Mouse (Mus musculus): ENCODE results near the gene Stk24. TPM values are rescaled to one million over a fixed set of nuclear protein-coding genes. Genes with fewer than 3 reads are reported as not detected.
A peak's percentile ranks its signal among the peaks of the same experiment; 100 is the strongest.

The Stk24 gene
- polyA plus RNA-seq, 1 experiment from 2014 or later: 49.3 TPM

DNA sequence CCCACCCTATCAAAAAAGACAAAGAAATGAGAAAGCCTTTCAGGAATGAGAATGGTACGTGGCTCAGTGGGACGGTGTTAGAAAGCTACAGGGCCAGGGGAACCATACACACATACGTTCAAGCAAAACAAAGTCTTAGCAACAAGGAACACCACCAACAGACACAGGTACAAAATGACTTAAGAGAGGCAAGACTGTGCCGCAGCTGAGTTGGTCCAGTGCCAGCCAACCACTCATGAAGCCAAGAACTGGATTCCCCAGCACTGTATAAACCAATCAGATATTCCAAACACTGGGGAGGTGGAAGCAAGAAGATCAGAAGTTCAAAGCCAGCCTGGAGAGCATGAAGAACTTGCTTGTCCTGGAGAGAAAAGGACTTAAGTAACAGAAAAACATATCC is 5.9 kb downstream of the Stk24 start:
- Histone ChIP-seq H3K4me2 (ENCODE audit: low read length) (no peak overlapping the region), H3K4me1 (replicated peaks; ENCODE audit: control insufficient read depth, insufficient read depth, low read length) (peaks cover 41% of the 10 kb centered on the region), H3K4me3 (ENCODE audit: low read depth, low read length) (no peak overlapping the region), H3K36me3 (ENCODE audit: control insufficient read depth, insufficient read depth, low read length) (0 out of 2 replicates have a peak, but pooled peaks cover 6% of the 10 kb centered on the region), H3K9me3 (ENCODE audit: control insufficient read depth, low read length) (no peaks in the 10 kb centered on the region), H3K9ac (ENCODE audit: low read length) (no peak overlapping the region), H3K27me3 (replicated peaks; ENCODE audit: control insufficient read depth, insufficient read depth, low read length) (no peaks in the 10 kb centered on the region), H3K27ac (ENCODE audit: low read depth) (no peak overlapping the region)
- no peak for DNase-seq (ENCODE audit: low spot score)
- WGBS: 79% methylated on average over 4 of the region's 4 CpGs
- ATAC-seq (replicated peaks; ENCODE audit: low FRiP score, low TSS enrichment, low read depth): no peak

DNA sequence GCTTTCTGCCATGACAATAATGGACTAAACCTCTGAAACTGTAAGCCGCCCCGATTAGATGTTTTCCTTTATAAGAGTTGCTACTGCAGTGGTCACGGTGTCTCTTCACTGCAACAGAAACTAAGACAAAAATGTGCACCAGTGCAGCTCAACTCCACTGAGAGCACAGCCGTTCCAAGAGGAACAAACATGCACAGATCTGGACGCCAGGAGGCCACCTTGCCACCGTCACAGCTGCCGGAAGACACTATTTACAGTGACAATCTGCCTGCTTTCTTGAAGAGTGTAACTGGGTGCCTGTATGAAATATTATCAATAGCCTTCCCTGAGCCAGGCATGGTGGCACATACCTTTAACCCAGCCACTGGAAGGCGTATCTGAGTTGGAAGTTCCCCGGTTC is 6.8 kb downstream of the Stk24 start:
- Histone ChIP-seq H3K9me3 (ENCODE audit: control insufficient read depth, low read length) (no peaks in the 10 kb centered on the region), H3K27me3 (replicated peaks; ENCODE audit: control insufficient read depth, insufficient read depth, low read length) (no peaks in the 10 kb centered on the region), H3K27ac (ENCODE audit: low read depth) (no peak overlapping the region), H3K9ac (ENCODE audit: low read length) (no peak overlapping the region), H3K4me1 (replicated peaks; ENCODE audit: control insufficient read depth, insufficient read depth, low read length) (peaks cover 50% of the 10 kb centered on the region), H3K36me3 (ENCODE audit: control insufficient read depth, insufficient read depth, low read length) (0 out of 2 replicates have a peak, but pooled peaks cover 6% of the 10 kb centered on the region), H3K4me3 (ENCODE audit: low read depth, low read length) (no peak overlapping the region), H3K4me2 (ENCODE audit: low read length) (no peak overlapping the region)
- 85% methylated on average over 9 of the region's 9 CpGs for WGBS
- no peak for DNase-seq (ENCODE audit: low spot score)
- ATAC-seq (replicated peaks; ENCODE audit: low FRiP score, low TSS enrichment, low read depth): no peak

GRCm38 (mm10) chr14:121371911-121372820 is 7.6 kb downstream of the Stk24 start:
- H3K27ac ChIP-seq (ENCODE audit: low read depth): no peak overlapping the region
- no peak for ATAC-seq (replicated peaks; ENCODE audit: low FRiP score, low TSS enrichment, low read depth)

GRCm38 (mm10) chr14:121369385-121369784 is 10.4 kb downstream of the Stk24 start:
- Histone ChIP-seq H3K9me3 (ENCODE audit: control insufficient read depth, low read length) (no peaks in the 10 kb centered on the region), H3K27ac (ENCODE audit: low read depth) (0 out of 2 replicates have a peak overlapping the region, but pooled peaks have one; percentile 24), H3K9ac (ENCODE audit: low read length) (no peak overlapping the region), H3K4me3 (ENCODE audit: low read depth, low read length) (no peak overlapping the region), H3K4me1 (replicated peaks; ENCODE audit: control insufficient read depth, insufficient read depth, low read length) (peaks cover 53% of the 10 kb centered on the region), H3K36me3 (ENCODE audit: control insufficient read depth, insufficient read depth, low read length) (0 out of 2 replicates have a peak, but pooled peaks cover 6% of the 10 kb centered on the region), H3K4me2 (ENCODE audit: low read length) (no peak overlapping the region), H3K27me3 (replicated peaks; ENCODE audit: control insufficient read depth, insufficient read depth, low read length) (no peaks in the 10 kb centered on the region)
- DNase-seq (ENCODE audit: low spot score) (no peak), ATAC-seq (replicated peaks; ENCODE audit: low FRiP score, low TSS enrichment, low read depth) (0 out of 2 replicates have a peak, but pooled peaks have one; percentile 16)
- WGBS: 57% methylated on average over 5 of the region's 5 CpGs

More at GRCm38 (mm10) chr14:121371911-121372820, 7.6 kb downstream of the Stk24 start:
- H3K27me3 ChIP-seq (replicated peaks; ENCODE audit: control insufficient read depth, insufficient read depth, low read length): no peaks in the 10 kb centered on the region
- 79% methylated on average over 5 of the region's 5 CpGs for WGBS
- H3K9me3 ChIP-seq (ENCODE audit: control insufficient read depth, low read length): no peaks in the 10 kb centered on the region
- peaks cover 52% of the 10 kb centered on the region for H3K4me1 ChIP-seq (replicated peaks; ENCODE audit: control insufficient read depth, insufficient read depth, low read length)
- no peak overlapping the region for H3K9ac ChIP-seq (ENCODE audit: low read length)
- no peak overlapping the region for H3K4me3 ChIP-seq (ENCODE audit: low read depth, low read length)
- no peak overlapping the region for H3K4me2 ChIP-seq (ENCODE audit: low read length)
- H3K36me3 ChIP-seq (ENCODE audit: control insufficient read depth, insufficient read depth, low read length): 0 out of 2 replicates have a peak, but pooled peaks cover 6% of the 10 kb centered on the region
- DNase-seq (ENCODE audit: low spot score): no peak

DNA sequence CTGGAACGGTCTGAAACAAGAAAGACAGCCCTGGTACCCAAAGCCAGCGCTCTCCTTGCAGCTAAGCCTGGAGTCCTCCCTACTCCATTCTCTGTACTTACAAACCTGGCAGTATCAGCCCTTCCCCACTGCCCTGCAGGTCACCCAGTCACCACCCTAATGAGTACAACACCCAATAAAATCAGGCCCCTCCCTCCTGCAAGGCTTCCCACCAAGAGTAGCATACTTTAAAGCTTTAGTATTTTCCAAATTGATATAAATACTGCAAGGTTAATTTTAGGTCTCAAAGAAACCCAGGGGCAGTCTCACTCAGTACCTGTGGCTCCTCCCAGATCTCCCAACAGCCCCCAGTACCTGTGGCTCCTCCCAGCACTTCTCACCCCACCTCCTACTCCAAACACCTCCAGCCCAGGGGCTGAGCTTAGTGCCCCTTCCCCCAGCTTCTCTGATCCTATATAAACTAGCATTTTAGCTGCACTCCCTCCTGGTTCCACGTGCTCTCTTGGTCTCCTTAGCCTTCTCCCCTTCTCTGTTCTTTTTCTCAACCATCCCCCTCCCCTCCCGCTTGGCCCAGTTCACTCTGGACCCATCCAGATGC is 11.6 kb downstream of the Stk24 start:
- Histone ChIP-seq H3K9ac (ENCODE audit: low read length) (no peak overlapping the region), H3K9me3 (ENCODE audit: control insufficient read depth, low read length) (peaks cover 2% of the 10 kb centered on the region; the same call in 1 of the 2 replicates), H3K27me3 (replicated peaks; ENCODE audit: control insufficient read depth, insufficient read depth, low read length) (no peaks in the 10 kb centered on the region), H3K27ac (ENCODE audit: low read depth) (peak overlapping the region; percentile 52), H3K4me2 (ENCODE audit: low read length) (peak overlapping the region; percentile 18), H3K4me1 (replicated peaks; ENCODE audit: control insufficient read depth, insufficient read depth, low read length) (peaks cover 53% of the 10 kb centered on the region), H3K36me3 (ENCODE audit: control insufficient read depth, insufficient read depth, low read length) (0 out of 2 replicates have a peak, but pooled peaks cover 6% of the 10 kb centered on the region), H3K4me3 (ENCODE audit: low read depth, low read length) (no peak overlapping the region)
- DNase-seq (ENCODE audit: low spot score) (no peak), ATAC-seq (replicated peaks; ENCODE audit: low FRiP score, low TSS enrichment, low read depth) (peak; percentile 53; the same call in 1 of the 2 replicates)
- WGBS: 45% methylated on average over 4 of the region's 4 CpGs

DNA sequence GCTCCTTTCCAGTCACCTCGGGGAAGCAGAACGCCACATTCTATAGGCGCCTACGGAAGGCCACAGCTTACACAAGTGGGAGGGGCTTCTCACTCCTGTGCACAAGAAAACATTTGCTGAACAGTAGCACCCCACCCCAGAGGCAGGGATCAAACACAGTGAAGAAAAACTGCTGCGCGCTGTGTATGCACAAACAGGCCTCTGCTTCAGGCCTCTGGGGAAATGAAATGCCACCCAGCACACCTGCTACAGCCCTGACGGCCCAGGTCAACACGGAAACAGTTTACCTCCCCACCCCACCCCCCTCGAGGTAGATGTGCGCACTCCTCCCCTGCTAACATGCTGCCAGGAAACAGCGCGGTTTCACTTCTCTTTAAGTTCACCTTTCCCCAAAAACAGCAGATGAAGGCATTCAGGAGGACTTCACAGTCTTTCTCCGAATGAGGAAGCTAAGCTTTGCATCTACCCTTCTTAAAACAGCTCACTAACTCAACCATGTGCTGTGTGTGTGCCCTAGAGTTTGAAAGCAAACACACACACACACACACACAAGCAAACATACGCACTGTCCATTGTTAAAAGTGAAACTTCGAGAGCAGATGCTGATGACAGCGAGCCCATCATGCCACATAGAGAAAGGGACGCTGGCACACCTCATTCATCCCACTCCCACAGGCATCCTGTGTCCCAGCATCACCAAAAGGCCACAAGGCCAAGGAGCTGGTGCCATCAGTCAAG is 13.7 kb downstream of the Stk24 start:
- 0 out of 2 replicates have a peak overlapping the region, but pooled peaks have one; percentile 5 for H3K27ac ChIP-seq (ENCODE audit: low read depth)
- H3K4me2 ChIP-seq (ENCODE audit: low read length): 0 out of 2 replicates have a peak overlapping the region, but pooled peaks have one; percentile 9

GRCm38 (mm10) chr14:121365390-121365789 is 14.4 kb downstream of the Stk24 start:
- Histone ChIP-seq H3K27ac (ENCODE audit: low read depth) (no peak overlapping the region), H3K27me3 (replicated peaks; ENCODE audit: control insufficient read depth, insufficient read depth, low read length) (no peaks in the 10 kb centered on the region), H3K9ac (ENCODE audit: low read length) (no peak overlapping the region), H3K9me3 (ENCODE audit: control insufficient read depth, low read length) (peaks cover 2% of the 10 kb centered on the region; the same call in 1 of the 2 replicates), H3K36me3 (ENCODE audit: control insufficient read depth, insufficient read depth, low read length) (no peaks in the 10 kb centered on the region), H3K4me2 (ENCODE audit: low read length) (no peak overlapping the region), H3K4me3 (ENCODE audit: low read depth, low read length) (no peak overlapping the region), H3K4me1 (replicated peaks; ENCODE audit: control insufficient read depth, insufficient read depth, low read length) (peaks cover 58% of the 10 kb centered on the region)
- ATAC-seq (replicated peaks; ENCODE audit: low FRiP score, low TSS enrichment, low read depth): no peak
- WGBS: 52% methylated on average over 7 of the region's 7 CpGs
- DNase-seq (ENCODE audit: low spot score): no peak

More for the DNA sequence above, 13.7 kb downstream of the Stk24 start:
- 55% methylated on average over 17 of the region's 17 CpGs for WGBS
- no peak overlapping the region for H3K9ac ChIP-seq (ENCODE audit: low read length)
- peaks cover 57% of the 10 kb centered on the region for H3K4me1 ChIP-seq (replicated peaks; ENCODE audit: control insufficient read depth, insufficient read depth, low read length)
- H3K27me3 ChIP-seq (replicated peaks; ENCODE audit: control insufficient read depth, insufficient read depth, low read length): no peaks in the 10 kb centered on the region
- no peak overlapping the region for H3K4me3 ChIP-seq (ENCODE audit: low read depth, low read length)
- H3K9me3 ChIP-seq (ENCODE audit: control insufficient read depth, low read length): peaks cover 2% of the 10 kb centered on the region; the same call in 1 of the 2 replicates
- ATAC-seq (replicated peaks; ENCODE audit: low FRiP score, low TSS enrichment, low read depth) (no peak), DNase-seq (ENCODE audit: low spot score) (no peak)
- H3K36me3 ChIP-seq (ENCODE audit: control insufficient read depth, insufficient read depth, low read length): no peaks in the 10 kb centered on the region

- Histone ChIP-seq H3K27ac (ENCODE audit: low read depth) (no peak overlapping the region), H3K27me3 (replicated peaks; ENCODE audit: control insufficient read depth, insufficient read depth, low read length) (no peaks in the 10 kb centered on the region), H3K4me3 (ENCODE audit: low read depth, low read length) (no peak overlapping the region), H3K4me2 (ENCODE audit: low read length) (no peak overlapping the region), H3K9ac (ENCODE audit: low read length) (no peak overlapping the region), H3K4me1 (replicated peaks; ENCODE audit: control insufficient read depth, insufficient read depth, low read length) (peaks cover 66% of the 10 kb centered on the region), H3K36me3 (ENCODE audit: control insufficient read depth, insufficient read depth, low read length) (no peaks in the 10 kb centered on the region), H3K9me3 (ENCODE audit: control insufficient read depth, low read length) (peaks cover 2% of the 10 kb centered on the region; the same call in 1 of the 2 replicates)
- DNase-seq (ENCODE audit: low spot score) (no peak), ATAC-seq (replicated peaks; ENCODE audit: low FRiP score, low TSS enrichment, low read depth) (no peak)
- 92% methylated on average over 7 of the region's 7 CpGs for WGBS
Observed at GRCm38 (mm10) chr14:121364282-121364681, 15.5 kb downstream of the Stk24 start.
